Mouse (Mus musculus): ENCODE measurements at regions not wholly inside any gene's neighbourhood (a gene's known extent, or its start where the extent isn't known, plus 50 kb on each side); places are given as distances from the start of the nearest gene placed in this dataset.
A peak's percentile ranks its signal among the peaks of the same experiment; 100 is the strongest.

- 76% methylated on average over 1 of the region's 1 CpGs for WGBS
- H3K27me3 ChIP-seq (ENCODE audit: insufficient read depth, low read length) = no peaks in the 10 kb centered on the region
- H3K9ac ChIP-seq (ENCODE audit: low read depth, low read length) = no peak overlapping the region
- no peak for TF ChIP-seq CTCF (IDR thresholded peaks at IDR 0.05; ENCODE audit: low read depth)
- no peak for ATAC-seq (replicated peaks; ENCODE audit: low FRiP score, low read depth)
- no peak overlapping the region for H3K4me3 ChIP-seq (replicated peaks; ENCODE audit: low read depth, low read length)
- DNase-seq (ENCODE audit: low spot score) = no peak
- H3K4me2 ChIP-seq (ENCODE audit: low read length) = no peak overlapping the region
- no peaks in the 10 kb centered on the region for H3K36me3 ChIP-seq (ENCODE audit: insufficient read depth, low read length)
- no peaks in the 10 kb centered on the region for H3K9me3 ChIP-seq (replicated peaks; ENCODE audit: low read length)
- H3K4me1 ChIP-seq (replicated peaks; ENCODE audit: insufficient read depth, low read length) = no peaks in the 10 kb centered on the region
- no peak overlapping the region for H3K27ac ChIP-seq
These were observed 1456.2 kb upstream of the Adam24 start for GRCm38 (mm10) chr8:39218716-39219115.

GRCm38 (mm10) chr8:39227239-39227638 is 1447.6 kb upstream of the Adam24 start:
- no peak overlapping the region for H3K4me2 ChIP-seq (ENCODE audit: low read length)
- no peaks in the 10 kb centered on the region for H3K4me1 ChIP-seq (replicated peaks; ENCODE audit: insufficient read depth, low read length)
- H3K36me3 ChIP-seq (ENCODE audit: insufficient read depth, low read length) = no peaks in the 10 kb centered on the region
- no peak for TF ChIP-seq CTCF (IDR thresholded peaks at IDR 0.05; ENCODE audit: low read depth)
- H3K27ac ChIP-seq = no peak overlapping the region
- ATAC-seq (replicated peaks; ENCODE audit: low FRiP score, low read depth) (no peak), DNase-seq (ENCODE audit: low spot score) (peak; percentile 51)
- H3K4me3 ChIP-seq (replicated peaks; ENCODE audit: low read depth, low read length) = no peak overlapping the region
- H3K27me3 ChIP-seq (ENCODE audit: insufficient read depth, low read length) = no peaks in the 10 kb centered on the region
- H3K9ac ChIP-seq (ENCODE audit: low read depth, low read length) = no peak overlapping the region
- no peaks in the 10 kb centered on the region for H3K9me3 ChIP-seq (replicated peaks; ENCODE audit: low read length)

GRCm38 (mm10) chr8:39268970-39269497 is 1405.8 kb upstream of the Adam24 start:
- no peaks in the 10 kb centered on the region for H3K27me3 ChIP-seq (ENCODE audit: insufficient read depth, low read length)
- ATAC-seq (replicated peaks; ENCODE audit: low FRiP score, low read depth) = no peak
- WGBS = 60% methylated on average over 5 of the region's 5 CpGs
- H3K9ac ChIP-seq (ENCODE audit: low read depth, low read length) = no peak overlapping the region
- no peaks in the 10 kb centered on the region for H3K4me1 ChIP-seq (replicated peaks; ENCODE audit: insufficient read depth, low read length)
- H3K4me3 ChIP-seq (replicated peaks; ENCODE audit: low read depth, low read length) = no peak overlapping the region
- no peak for DNase-seq (ENCODE audit: low spot score)
- TF ChIP-seq CTCF (IDR thresholded peaks at IDR 0.05; ENCODE audit: low read depth) = no peak
- H3K4me2 ChIP-seq (ENCODE audit: low read length) = no peak overlapping the region
- no peaks in the 10 kb centered on the region for H3K9me3 ChIP-seq (replicated peaks; ENCODE audit: low read length)
- H3K36me3 ChIP-seq (ENCODE audit: insufficient read depth, low read length) = no peaks in the 10 kb centered on the region
- H3K27ac ChIP-seq = no peak overlapping the region

- Histone ChIP-seq H3K36me3 (ENCODE audit: insufficient read depth, low read length) (no peaks in the 10 kb centered on the region), H3K9me3 (replicated peaks; ENCODE audit: low read length) (no peaks in the 10 kb centered on the region), H3K9ac (ENCODE audit: low read depth, low read length) (no peak overlapping the region), H3K27ac (peak overlapping the region; percentile 4; the same call in 1 of the 2 replicates), H3K4me3 (replicated peaks; ENCODE audit: low read depth, low read length) (no peak overlapping the region; the same call in 1 of the 2 replicates), H3K4me2 (ENCODE audit: low read length) (peak overlapping the region; percentile 45), H3K27me3 (ENCODE audit: insufficient read depth, low read length) (no peaks in the 10 kb centered on the region), H3K4me1 (replicated peaks; ENCODE audit: insufficient read depth, low read length) (no peaks in the 10 kb centered on the region)
- peak; percentile 64 for DNase-seq (ENCODE audit: low spot score)
- TF ChIP-seq CTCF (IDR thresholded peaks at IDR 0.05; ENCODE audit: low read depth) = no peak
- 6% methylated on average over 12 of the region's 12 CpGs for WGBS
- no peak for ATAC-seq (replicated peaks; ENCODE audit: low FRiP score, low read depth)
These were observed 1377.2 kb upstream of the Adam24 start for GRCm38 (mm10) chr8:39297548-39298306.

GRCm38 (mm10) chr8:39303742-39304336 is 1371.0 kb upstream of the Adam24 start:
- WGBS = 68% methylated on average over 6 of the region's 6 CpGs
- Histone ChIP-seq H3K9ac (ENCODE audit: low read depth, low read length) (no peak overlapping the region), H3K27ac (no peak overlapping the region), H3K27me3 (ENCODE audit: insufficient read depth, low read length) (no peaks in the 10 kb centered on the region), H3K4me1 (replicated peaks; ENCODE audit: insufficient read depth, low read length) (no peaks in the 10 kb centered on the region), H3K36me3 (ENCODE audit: insufficient read depth, low read length) (no peaks in the 10 kb centered on the region), H3K9me3 (replicated peaks; ENCODE audit: low read length) (no peaks in the 10 kb centered on the region), H3K4me3 (replicated peaks; ENCODE audit: low read depth, low read length) (no peak overlapping the region), H3K4me2 (ENCODE audit: low read length) (no peak overlapping the region)
- DNase-seq (ENCODE audit: low spot score) = no peak
- no peak for ATAC-seq (replicated peaks; ENCODE audit: low FRiP score, low read depth)
- no peak for TF ChIP-seq CTCF (IDR thresholded peaks at IDR 0.05; ENCODE audit: low read depth)

- ATAC-seq (replicated peaks; ENCODE audit: low FRiP score, low read depth) = no peak
- no peaks in the 10 kb centered on the region for H3K27me3 ChIP-seq (ENCODE audit: insufficient read depth, low read length)
- no peak for TF ChIP-seq CTCF (IDR thresholded peaks at IDR 0.05; ENCODE audit: low read depth)
- H3K27ac ChIP-seq = no peak overlapping the region
- H3K4me3 ChIP-seq (replicated peaks; ENCODE audit: low read depth, low read length) = no peak overlapping the region
- DNase-seq (ENCODE audit: low spot score) = peak; percentile 7
- H3K4me1 ChIP-seq (replicated peaks; ENCODE audit: insufficient read depth, low read length) = no peaks in the 10 kb centered on the region
- H3K9ac ChIP-seq (ENCODE audit: low read depth, low read length) = no peak overlapping the region
- H3K4me2 ChIP-seq (ENCODE audit: low read length) = no peak overlapping the region
- 50% methylated on average over 3 of the region's 3 CpGs for WGBS
- H3K36me3 ChIP-seq (ENCODE audit: insufficient read depth, low read length) = no peaks in the 10 kb centered on the region
- no peaks in the 10 kb centered on the region for H3K9me3 ChIP-seq (replicated peaks; ENCODE audit: low read length)
These were observed 1361.0 kb upstream of the Adam24 start for GRCm38 (mm10) chr8:39313854-39314253.

Data from kidney, postnatal 0 days (tissue).